19 mouse cellular contexts compared by ENCODE assay signal in the genomic region with DNA sequence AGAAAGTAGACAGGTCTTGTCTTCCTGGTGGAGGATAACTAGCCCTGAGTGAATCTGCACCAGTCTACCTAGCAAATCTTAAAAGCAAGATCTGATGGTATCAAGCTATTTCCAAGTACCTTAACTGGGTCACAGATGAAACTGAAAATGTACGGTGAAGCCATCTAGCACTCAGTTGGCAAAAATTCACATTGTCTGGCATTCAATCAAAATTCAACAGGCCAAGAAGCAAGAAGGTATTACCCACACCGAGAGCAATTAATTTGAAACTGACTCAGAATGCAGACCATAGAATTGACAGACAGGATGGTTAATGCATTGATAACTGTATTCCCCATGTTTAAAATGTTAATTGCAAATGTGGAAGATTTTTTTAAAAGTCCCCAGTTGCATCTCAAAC.
"Had no signal": no experiment of that assay in that cellular context is flagged by ENCODE, and none has a peak within 500 bp of the region (broad histone marks: within the 10 kb centered on the region; RNA-seq: fewer than 3 reads in every experiment).

No protein-coding gene starts in this region.

- H3K4me3 ChIP-seq: kidney, embryonic 15.5 days; left cerebral cortex, adult 2 months; liver, embryonic 13.5 days; midbrain, embryonic 12.5 days; midbrain, embryonic 15.5 days; neural tube, embryonic 12.5 days; neural tube, embryonic 15.5 days had no signal

- H3K4me1 ChIP-seq: kidney, embryonic 15.5 days had no signal

- H3K36me3 ChIP-seq: kidney, embryonic 15.5 days; liver, embryonic 13.5 days; midbrain, embryonic 12.5 days; midbrain, embryonic 15.5 days; neural tube, embryonic 12.5 days; neural tube, embryonic 15.5 days had no signal

- H3K27ac ChIP-seq: kidney, embryonic 15.5 days; left cerebral cortex, adult 2 months; liver, embryonic 13.5 days; midbrain, embryonic 12.5 days; midbrain, embryonic 15.5 days; neural tube, embryonic 12.5 days; neural tube, embryonic 15.5 days had no signal

- DNase-seq: kidney, postnatal 10 days; kidney, postnatal 36 days; layer of hippocampus, postnatal 36 days; liver, embryonic 13.5 days; lung, adult 2 months; lung, postnatal 14 days; lung, postnatal 4 days; right cerebral cortex, adult 18-20 months; right cerebral cortex, postnatal 14 days; right cerebral cortex, postnatal 4 days; thymus, adult 2 months; thymus, postnatal 14 days; thymus, postnatal 4 days had no signal
